Mouse (Mus musculus) thymus, postnatal 4 days (tissue): ENCODE results near the gene Mrps34.

ENCODE experiments used
- DNase-seq: peaks from one replicate; pipeline ENCODE4 v3.0.0; 2021

The Mrps34 gene

DNA sequence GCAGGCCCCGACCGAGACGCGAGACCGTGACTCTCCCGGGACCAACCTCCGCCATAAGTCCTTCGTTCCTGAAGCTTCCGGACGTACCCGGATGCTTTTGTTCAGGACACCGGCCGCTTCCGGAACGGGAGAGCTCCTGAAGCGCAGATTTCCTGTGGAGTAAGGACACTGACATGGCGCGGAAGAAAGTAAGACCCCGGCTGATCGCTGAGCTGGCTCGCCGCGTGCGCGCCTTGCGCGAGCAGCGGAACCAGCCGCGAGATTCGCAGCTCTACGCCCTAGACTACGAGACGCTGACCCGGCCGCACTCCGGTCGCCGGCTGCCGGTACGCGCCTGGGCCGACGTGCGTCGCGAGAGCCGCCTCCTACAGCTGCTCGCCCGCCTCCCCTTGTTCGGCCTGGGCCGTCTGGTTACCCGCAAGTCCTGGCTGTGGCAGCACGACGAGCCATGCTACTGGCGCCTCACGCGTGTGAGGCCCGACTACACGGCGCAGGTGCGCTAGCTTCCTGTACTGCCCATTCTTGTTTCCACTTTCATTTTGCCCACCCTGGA is at the start of gene Mrps34, which contains the start of gene Eme2:
TSS of gene Mrps34 (plus strand) at position 122 of the 553 bp plus-strand sequence.
TSS of gene Eme2 (minus strand) at position 93 of the 553 bp plus-strand sequence.
- DNase-seq, result peak; percentile 78

DNA sequence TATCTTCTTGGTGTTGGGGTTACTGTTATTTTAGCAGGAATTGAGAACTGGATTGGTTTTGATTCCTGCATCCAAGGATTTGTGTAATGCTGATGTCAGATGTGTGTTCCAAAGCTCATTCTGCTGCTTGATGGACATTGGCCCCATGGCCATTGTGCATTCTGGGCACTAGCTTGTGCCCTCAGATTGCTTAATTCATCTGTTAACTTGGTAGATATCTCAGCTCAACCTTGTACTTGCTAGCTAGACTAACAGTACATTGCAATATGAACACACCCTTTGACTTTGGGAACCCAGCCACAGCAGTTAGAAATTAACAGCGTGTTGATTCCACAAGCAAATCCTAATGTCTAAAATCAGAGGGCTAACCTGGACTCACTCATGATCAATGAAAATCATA is 47.5 kb upstream of the Mrps34 start:
- DNase-seq, result no peak

DNA sequence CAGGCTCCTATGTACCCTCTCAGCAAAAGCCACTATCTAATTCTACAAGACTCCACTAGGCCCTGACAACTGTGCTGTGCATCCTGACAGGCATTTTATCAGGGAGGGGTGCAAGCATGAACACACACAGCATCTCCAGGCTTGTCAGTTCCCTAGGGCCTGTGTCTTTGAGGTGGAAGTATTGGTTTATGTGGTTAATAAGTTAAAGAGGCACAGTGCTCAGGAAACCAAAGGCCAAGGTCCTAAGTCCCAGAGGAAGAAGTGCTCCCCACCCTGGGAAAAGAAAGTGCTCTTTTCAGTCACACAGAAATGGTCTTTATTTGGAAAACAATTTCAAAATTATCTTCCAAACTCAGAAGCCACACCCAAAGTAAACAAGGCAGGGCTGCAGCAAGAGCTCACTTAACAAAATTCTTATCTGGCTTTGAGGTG is 46.3 kb upstream of the Mrps34 start:
- no peak for DNase-seq

DNA sequence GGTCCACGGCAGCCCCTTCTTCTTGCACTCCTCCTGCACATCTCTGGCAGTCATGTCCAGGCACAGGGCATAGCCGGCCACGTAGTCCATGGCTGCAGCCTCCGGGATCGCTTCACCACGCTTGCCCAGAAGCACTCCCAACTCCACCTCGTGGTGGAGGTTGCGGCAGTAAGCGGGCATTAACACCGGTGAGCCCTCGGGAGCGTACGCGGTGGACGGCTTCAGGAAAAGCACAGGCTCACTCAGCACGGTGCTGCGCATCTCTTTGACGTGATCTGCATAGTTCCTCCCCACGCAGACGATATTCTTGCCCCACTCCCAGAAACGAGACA is 45.2 kb upstream of the Mrps34 start:
- no peak for DNase-seq

DNA sequence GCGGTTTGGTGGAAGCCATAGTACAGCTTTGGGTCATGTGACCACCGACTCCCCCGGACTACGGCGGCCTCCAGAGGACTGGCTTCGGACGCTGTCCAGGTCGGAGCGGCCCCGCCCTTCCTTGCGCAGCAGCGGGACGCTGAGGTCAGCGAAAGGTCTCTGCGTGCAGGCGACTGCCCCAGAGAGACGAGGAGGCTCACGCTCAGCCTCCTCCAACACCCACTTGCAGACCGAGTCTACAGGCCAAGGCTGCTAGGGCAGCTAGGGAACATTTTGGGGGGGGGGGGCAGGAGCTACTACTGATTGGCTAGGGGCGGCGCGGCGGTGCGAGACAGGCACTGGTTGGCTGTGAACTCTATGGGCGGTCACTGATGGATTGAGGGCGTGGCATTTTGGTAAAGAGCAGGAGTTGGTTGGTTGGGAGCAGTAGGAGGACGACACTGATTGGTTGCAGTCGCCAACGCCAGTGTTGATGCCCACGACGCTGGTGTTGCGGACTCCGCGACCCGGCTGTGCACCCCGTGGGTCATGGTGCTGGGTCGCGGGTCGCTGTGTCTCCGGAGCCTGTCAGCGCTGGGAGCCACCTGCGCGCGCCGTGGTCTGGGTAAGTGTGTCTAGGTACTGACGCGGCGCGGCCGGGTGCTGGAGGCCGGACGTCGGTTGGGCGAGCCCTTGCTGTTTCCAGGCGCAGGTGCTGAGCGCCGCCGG is 44.7 kb upstream of the Mrps34 start, which contains the start of gene Fahd1:
TSS of gene Fahd1 (minus strand) at position 300 of the 708 bp plus-strand sequence.
- DNase-seq, result peak; percentile 91

DNA sequence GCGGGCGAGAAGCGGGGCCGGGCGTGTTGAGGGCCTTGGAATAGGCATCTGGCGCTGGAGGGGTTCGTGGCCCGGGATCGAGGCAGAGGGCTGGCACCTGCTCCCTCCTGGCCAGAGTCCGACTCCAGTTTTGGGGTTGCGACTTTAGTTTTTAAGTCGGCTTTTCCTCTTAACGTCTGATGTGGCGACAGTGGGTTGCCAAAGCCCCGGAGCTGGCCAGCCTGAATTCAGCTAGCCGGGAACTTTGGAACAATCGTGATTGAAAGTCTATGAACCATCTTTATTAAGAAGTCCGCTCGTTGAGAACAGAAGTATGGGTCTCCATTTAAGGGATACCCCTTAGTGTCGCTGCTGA is 44.2 kb upstream of the Mrps34 start:
- DNase-seq, result no peak

DNA sequence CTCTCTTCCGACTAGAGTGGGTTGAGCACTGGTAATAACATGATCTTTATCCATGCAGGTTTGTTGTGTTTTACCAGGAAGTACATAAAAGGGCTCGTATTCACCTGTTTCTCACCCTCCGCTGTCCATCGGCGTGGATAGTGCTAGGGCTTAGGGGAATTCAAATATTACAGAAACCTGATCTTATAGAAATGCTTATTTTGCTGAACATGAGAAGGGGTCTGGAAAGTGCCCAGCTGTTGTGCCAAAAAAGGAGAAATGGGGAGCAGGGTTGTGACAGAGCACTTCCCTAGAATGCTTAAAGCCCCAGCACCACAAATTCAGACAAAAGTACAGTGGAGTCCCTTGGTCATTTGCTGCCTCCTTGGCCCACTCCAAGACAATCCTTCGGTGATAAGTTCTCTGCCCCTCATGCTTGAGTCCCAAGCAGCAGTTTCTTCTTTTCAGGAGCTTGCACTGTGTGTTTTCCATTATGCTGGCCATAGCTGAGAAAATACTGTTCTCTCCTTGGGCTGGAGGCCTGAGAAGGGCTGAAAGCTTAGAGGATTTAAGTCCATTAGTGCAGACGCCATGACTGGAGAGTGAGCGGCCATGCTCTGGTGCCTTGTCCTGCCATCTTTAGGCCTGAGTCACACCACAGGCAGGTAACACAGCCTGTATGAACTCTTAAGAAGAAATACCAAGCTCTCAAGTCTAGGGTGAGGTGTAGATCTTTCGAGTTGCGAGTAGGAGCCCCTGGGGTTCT is 43.4 kb upstream of the Mrps34 start:
- no peak for DNase-seq

DNA sequence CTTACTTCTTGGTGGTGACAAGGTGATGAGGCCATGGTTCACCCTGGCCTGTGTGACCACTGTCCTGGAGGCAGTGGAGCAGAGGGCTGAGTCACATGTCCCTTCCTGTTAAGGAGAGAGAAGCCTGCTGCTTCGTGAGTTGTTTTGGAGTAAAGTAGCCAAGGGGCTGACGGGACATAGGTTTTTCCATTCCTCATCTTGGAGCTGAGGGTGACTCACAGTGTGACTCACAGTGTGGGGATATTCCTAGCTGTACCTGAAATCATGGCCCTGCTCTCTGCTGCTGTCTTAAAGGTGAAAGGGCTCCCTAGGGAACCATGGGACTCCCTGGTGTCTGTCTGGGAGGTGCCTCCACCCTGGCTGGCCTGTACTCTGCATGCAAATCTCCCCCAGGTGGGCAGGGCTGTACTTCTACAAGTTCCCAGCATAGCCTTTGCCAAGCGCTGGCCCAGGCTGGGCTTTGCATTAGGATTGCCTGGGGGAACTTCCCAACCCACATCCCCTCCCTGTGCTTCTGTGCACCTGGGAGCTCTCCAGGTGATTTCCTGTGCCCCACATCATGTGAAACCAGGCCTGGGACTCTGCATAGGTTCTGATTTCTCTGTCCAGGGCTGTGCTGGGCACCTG is 39.0 kb upstream of the Mrps34 start:
- DNase-seq, result no peak

DNA sequence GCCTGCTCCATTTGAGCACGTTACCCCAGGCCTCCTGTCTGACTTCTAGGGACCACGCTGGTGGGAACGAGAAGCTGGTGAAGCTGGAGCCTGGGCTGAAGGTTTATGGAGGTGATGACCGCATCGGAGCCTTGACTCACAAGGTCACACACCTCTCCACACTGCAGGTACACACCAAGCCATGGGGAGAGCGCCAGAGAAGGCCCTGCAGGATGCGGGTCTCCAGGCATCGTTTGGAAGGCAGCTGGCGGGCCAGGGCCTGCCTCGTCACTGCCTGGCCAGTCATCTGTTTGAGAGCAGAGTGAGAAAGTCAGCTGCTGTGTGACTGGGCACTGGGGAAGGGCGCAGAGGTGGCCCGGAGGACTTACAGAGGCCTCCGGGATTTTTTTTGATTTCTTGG is 38.3 kb upstream of the Mrps34 start:
- no peak for DNase-seq

DNA sequence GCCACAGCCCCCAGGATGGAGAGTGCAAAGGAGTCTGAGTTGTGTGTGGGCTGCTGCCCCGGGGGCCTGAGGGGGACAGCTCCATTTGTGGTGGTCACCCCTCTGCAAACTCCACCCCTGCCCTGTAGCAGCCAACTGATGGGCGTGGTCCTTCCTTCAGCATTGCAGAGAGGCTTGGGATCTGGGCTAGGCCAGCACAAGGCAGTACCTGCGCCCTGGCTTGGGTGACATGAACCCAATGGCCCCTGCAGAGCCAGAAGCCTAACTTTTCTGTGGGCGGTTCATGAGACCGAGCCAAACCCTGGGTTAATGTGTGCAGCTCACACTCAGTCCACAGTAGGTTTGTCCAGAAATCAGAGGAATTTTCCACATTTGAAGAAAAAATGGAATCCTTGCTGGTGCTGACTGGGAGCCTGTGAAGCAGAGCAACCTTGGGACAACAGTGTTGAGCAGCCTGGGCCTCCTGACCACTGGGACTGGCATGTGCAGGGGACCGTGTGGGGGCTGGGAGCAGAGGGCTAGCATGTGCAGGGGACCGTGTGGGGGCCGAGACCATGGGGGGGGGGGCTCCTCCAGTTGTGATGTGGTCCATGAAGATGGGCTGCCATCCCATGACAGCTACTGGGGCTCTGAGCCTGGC is 37.0 kb upstream of the Mrps34 start:
- no peak for DNase-seq

DNA sequence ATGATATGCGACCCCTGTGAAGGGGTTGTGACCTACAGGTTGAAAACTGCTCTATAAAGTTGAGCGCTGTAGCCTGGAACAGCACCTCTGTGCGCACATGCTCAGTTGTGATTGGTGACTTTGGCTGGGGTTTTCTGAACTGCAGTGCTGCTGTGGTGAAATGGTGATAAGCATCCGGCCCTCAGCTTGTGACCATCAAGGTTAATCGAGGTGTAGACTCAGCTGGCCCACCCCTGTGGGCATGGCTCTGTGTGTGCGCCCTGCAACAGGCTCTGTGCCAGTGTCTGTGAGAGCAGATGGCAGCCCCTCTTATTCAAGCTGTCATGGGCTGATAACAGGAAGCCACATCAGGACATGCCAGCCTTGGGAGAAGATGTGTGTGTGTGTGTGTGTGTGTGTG is 35.9 kb upstream of the Mrps34 start:
- no peak for DNase-seq

DNA sequence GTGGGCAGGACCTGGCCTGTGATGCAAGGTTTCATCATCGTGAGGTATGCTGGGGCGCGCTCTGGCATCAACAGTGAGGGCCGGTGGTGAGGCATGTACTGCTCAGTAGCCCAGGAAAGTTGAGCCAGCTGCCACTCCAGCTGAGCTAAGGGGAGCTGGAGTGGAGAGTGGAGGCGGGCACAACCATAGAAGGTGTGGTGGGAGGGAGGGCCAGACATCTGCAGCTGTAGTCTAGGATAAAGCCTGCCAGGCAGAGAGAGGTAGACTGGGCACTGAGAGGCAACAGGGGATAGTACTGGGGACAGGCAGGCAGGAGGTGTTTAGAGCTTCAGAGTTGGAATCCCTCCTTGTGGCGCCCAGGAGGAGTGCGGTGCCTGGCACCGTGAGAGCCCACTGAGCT is 34.8 kb upstream of the Mrps34 start:
- DNase-seq, result no peak

DNA sequence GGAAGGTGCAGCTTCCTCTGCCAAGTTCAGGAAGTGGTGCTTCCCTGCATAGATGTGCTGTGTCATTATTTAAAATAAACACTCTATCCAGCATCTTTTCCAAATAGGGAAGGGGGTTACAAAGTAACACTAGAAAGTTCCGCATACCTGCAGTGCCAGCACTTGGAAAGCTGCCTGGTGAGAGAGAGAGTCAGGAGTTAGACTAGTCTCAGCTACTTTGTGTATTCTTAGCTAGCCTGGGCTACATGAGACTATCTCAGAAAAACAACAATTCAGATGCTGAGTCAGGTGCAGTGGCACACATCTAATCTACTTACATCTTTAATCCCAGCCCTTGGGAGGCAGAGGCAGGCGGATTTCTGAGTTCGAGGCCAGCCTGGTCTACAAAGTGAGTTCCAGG is 33.1 kb upstream of the Mrps34 start:
- no peak for DNase-seq

DNA sequence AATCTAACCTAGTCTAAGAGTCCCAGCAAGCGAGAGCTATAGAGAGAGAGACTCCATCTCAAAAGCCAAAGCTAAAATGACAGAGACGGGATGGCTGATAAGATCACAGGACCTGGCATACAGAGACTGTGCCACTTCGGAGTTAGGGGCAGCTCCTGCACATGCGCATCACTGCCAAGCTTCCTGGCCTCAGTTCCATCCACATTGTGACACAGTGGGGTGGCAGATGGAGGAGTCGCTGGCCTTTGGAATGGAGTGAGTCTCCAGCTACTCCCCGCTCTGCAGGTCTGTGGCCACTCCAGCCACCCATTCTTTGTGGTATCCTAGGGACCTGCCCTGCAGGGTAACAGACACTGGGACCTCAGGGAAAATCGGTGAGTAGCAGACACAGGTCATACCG is 29.1 kb upstream of the Mrps34 start, which contains the start of gene Igfals:
TSS of gene Igfals (plus strand) at position 222 of the 400 bp plus-strand sequence.
- DNase-seq, result no peak

DNA sequence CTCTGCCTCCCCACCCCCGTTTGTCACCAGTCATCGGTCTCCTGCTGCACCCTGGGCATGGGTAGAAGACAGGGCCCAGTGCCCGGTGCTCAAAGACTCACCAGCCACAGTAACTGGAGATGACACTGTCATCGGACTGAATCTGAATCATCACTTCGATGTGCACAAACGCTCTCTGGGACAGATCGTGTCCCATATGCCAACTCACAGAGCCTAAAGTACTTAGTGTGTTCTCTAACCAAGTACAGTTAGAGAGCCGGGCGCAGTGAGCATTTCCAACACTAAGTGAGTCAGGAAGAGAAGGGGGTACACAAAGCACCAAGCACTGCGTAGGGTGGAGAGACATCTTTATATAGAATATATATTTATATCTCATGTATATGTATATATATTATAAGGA is 27.0 kb upstream of the Mrps34 start:
- DNase-seq, result no peak

DNA sequence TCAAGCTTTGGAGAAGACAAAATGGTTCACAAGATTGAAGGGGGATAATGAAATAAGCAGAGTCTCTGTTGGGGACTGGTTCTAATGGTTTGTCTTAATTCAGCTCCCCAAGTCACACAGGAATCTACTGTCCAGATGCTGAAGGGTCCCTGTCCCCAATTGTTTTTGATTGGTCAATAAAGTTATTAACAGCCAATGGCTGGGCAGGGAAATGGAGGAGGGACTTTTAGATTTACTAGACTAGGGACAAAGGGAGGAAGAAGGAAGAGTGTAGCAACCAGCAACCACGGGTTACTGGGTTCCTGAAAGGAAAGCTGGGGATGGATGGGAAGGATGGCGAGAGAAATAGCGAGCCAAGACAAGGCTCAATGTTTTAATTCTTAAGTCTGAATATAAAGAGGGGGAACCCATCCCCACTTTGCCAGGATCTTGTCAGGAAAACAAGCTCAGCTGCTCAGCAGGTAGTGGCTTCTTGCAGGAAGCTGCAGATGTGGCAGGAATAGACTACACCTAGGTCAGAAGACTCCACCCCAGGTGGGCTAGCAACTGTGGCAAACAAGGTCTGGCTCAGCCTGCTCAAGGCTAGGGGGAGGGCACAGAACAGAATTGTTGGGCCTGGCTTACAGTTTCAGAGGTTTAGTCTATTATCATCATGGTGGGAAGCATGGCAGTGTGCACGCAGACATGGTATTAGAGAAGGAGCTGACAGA is 21.1 kb upstream of the Mrps34 start:
- no peak for DNase-seq

DNA sequence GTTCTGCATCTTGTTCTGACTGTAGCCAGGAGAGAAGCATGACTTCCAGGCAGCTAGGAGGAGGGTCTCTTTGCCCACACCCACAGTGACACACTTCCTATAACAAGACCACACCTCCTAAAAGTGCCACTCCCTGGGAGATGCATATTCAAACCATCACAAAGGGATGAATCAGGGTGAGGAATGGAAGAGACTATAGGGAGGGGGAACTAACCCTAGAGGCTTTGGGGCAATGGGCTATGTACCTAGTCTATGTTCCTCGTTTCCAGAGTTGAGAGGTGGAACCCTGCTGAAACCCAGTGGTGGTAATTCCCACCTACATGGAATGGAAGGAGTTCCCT is 20.5 kb upstream of the Mrps34 start:
- no peak for DNase-seq

DNA sequence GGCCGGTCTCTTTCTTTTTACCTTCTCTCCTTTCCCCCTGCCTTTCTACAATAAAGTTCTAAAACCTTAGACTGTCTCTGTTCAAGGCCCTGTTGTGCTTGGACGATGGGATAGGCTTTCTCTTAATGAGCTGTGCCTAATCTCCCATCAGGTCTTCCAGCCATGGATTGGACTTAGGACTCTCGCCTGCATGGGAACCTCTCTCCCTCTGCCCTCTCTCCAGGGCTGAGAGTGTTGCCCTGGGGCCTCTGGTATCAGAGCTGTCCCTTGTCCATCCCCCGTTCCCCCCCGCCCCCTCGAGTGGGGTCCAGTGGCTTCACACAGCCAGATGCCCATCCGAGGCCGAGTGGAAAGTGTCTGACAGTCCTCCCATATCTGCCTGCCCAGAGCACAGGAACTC is 19.9 kb upstream of the Mrps34 start:
- no peak for DNase-seq

DNA sequence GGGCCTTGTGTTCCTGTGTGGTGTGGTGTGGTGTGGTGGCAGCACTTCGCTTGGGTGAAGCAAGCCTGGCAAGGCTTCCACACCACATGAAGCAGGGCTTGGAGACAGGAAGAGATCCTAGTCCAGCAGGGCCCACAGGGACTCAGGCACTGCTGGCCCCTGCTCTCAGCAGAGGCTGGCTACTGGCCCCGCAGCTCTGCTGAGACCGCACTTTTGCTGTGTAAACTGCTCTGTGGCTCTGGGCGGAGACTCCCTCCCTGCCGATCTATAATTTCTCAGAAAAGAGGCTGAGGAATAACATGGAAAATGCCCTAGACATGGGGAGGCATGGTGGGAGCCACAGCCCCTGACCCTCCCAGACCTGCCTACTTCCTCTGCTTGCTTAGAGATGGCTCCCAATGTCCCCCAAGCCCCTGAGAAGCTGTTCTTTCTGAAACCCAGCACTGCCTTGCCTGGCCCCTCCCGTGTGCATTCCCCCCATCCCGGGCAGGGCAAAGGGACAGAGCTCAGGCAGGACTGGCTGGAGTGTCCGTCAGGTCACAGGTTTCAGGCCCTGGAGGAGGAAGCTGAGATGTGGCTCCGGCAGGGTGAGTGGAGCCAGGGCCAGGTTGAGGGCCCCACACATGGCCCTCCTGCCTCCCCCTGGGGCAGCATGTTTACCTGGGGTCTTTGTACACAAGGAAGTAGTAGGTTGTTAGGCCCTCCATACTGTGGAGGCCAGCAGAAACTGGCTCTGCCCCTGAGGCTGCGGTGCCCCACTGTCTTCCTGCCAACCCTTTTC is 17.4 kb upstream of the Mrps34 start:
- DNase-seq, result no peak

DNA sequence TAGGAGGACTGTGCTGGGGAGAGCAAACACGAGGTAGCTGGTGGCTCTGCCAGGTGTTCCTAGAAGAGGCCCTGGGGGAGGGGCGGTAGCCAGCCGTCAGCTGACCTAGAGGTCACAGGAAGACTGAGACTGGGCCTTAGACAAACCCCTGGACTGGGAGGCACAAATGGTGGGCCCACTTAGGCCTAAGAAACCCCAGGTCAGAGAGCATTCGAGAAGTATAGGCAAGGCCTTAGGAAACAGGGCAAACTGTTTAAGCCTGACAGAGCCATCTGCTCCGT is 16.9 kb upstream of the Mrps34 start:
- DNase-seq, result peak; percentile 71

DNA sequence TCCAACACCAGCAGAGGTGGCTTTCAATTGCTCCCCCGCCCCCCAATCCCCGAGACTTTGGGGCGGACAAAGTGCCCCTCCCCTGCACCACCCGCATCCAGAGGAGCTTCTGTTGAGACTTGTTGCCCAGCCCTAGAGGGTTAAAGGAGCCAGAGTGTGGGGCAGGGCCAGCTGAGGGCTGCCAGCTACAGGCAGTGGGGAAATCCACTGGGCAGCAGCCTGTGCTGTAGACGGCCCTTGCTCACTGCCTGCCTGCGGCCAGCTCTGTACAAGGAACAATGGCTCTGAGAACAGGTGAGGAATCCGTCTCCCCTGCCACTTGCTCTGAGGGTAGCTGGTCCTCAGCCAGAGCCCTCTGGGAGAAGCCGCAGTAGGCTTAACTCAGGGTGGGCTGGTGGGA is 16.4 kb upstream of the Mrps34 start:
- DNase-seq, result peak; percentile 23
